In the genomic region with DNA sequence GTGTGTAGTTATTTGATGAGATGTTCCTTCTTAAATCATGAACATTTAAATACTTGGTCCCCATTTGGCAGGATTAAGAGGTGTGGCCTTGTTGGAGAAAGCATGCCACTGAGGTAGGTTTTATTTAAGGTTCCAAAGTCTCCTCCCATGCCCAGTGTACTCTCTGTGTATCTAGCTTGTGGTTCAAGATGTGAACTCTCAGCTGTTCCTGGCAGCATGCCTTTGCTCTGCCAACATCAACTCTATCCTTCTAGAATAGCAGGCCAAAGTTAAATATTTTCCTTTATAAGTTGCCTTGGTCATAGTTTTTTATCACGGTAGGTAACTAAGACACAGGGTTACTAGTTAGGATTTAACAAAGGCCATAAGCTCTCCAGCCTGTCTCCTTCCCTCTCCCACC, we compare ENCODE assay signal across 20 mouse cellular contexts.
DNase-seq lines count a peak whose midpoint lies in the region; ATAC-seq lines count a peak whose summit lies in the region.
"Had no signal": no experiment of that assay in that cellular context is flagged by ENCODE, and none has a peak within 500 bp of the region (broad histone marks: within the 10 kb centered on the region; RNA-seq: fewer than 3 reads in every experiment).

No protein-coding gene starts in this region.

- peaks cover 79% of the 10 kb centered on the region for H3K36me3 ChIP-seq in kidney, embryonic 14.5 days (ENCODE audit: control insufficient read depth, insufficient read depth, low read length)

- H3K9me3 ChIP-seq in kidney, embryonic 14.5 days (ENCODE audit: control insufficient read depth, low read length): no peaks in the 10 kb centered on the region
- H3K9me3 ChIP-seq: embryonic facial prominence, embryonic 10.5 days; forebrain, embryonic 13.5 days; heart, embryonic 12.5 days; hindbrain, embryonic 15.5 days had no signal

- H3K4me3 ChIP-seq in kidney, embryonic 14.5 days (ENCODE audit: low read length): no peak overlapping the region
- H3K4me3 ChIP-seq: embryonic facial prominence, embryonic 10.5 days; forebrain, embryonic 13.5 days; heart, embryonic 12.5 days; hindbrain, embryonic 15.5 days had no signal

- H3K4me1 ChIP-seq in kidney, embryonic 14.5 days (ENCODE audit: control insufficient read depth, insufficient read depth, low read length): no peaks in the 10 kb centered on the region
- H3K4me1 ChIP-seq: embryonic facial prominence, embryonic 10.5 days; forebrain, embryonic 13.5 days; hindbrain, embryonic 15.5 days had no signal

- no peaks in the 10 kb centered on the region for H3K27me3 ChIP-seq in kidney, embryonic 14.5 days (ENCODE audit: control insufficient read depth, insufficient read depth, low read length)
- H3K27me3 ChIP-seq: CH12.LX; forebrain, embryonic 13.5 days; heart, embryonic 12.5 days; hindbrain, embryonic 15.5 days had no signal

- ATAC-seq in kidney, embryonic 14.5 days (ENCODE audit: low FRiP score, low TSS enrichment): no peak
- ATAC-seq: forebrain, embryonic 13.5 days; forebrain, postnatal 0 days had no signal

- no peak overlapping the region for H3K9ac ChIP-seq in kidney, embryonic 14.5 days (ENCODE audit: low read depth, low read length)
- H3K9ac ChIP-seq: forebrain, embryonic 13.5 days; forebrain, postnatal 0 days; heart, embryonic 12.5 days; hindbrain, embryonic 15.5 days had no signal

- 90% methylated on average over 1 of the region's 1 CpGs for WGBS in kidney, embryonic 14.5 days
- 23% methylated on average over 1 of the region's 1 CpGs for WGBS in large intestine, adult 2 months

- H3K27ac ChIP-seq in kidney, embryonic 14.5 days (ENCODE audit: low read depth, low read length): no peak overlapping the region
- H3K27ac ChIP-seq: embryonic facial prominence, embryonic 10.5 days; forebrain, embryonic 13.5 days; hindbrain, embryonic 15.5 days had no signal

- peak; percentile 63 for DNase-seq in kidney, adult 18-20 months
- DNase-seq in kidney, adult 8-10 months: peak; percentile 82 to 83
- peak; percentile 62 for DNase-seq in kidney, postnatal 10 days
- peak; percentile 8 for DNase-seq in large intestine, adult 2 months (ENCODE audit: low read depth, low spot score)
- DNase-seq in adrenal gland, postnatal 10 days: no peak
- no peak for DNase-seq in Muller cell, postnatal 12 days (ENCODE audit: inconsistent ontology term)
- DNase-seq in urinary bladder, postnatal 10 days (ENCODE audit: low spot score): no peak
- DNase-seq: adrenal gland, postnatal 14 days; cerebellum, adult 18-20 months; cerebellum, adult 9-11 months; cerebellum, postnatal 36 days; forebrain, postnatal 0 days; gastrocnemius, postnatal 14 days; heart, postnatal 36 days had no signal

- H3K4me2 ChIP-seq in kidney, embryonic 14.5 days (replicated peaks; ENCODE audit: low read depth, low read length): no peak overlapping the region
- H3K4me2 ChIP-seq: forebrain, embryonic 13.5 days; heart, embryonic 12.5 days; hindbrain, embryonic 15.5 days had no signal

Comparison
In these comparisons a context has a peak if more than half of its experiments do, and no peak if none do; other contexts are left out.
1. DNase-seq: peak in kidney, adult 18-20 months (single experiment), kidney, adult 8-10 months (2 of 2), kidney, postnatal 10 days (single experiment) and large intestine, adult 2 months (single experiment); none in adrenal gland, postnatal 10 days (single experiment), Muller cell, postnatal 12 days (single experiment) and urinary bladder, postnatal 10 days (single experiment).